Mouse (Mus musculus): ENCODE data around the gene Fblim1.
"Not testable (repeated sequence)": the region's sequence is repeated elsewhere in the genome, so short reads cannot be mapped to it uniquely, and the experiment has no call there.

Gene Fblim1

GRCm38 (mm10) chr4:141566187-141566586 is 39.7 kb downstream of the Fblim1 start:
- DNase-seq = no peak

GRCm38 (mm10) chr4:141565325-141565724 is 40.6 kb downstream of the Fblim1 start:
- DNase-seq = no peak

- no peak for DNase-seq
These were observed 41.2 kb downstream of the Fblim1 start for GRCm38 (mm10) chr4:141564660-141565059.

GRCm38 (mm10) chr4:141564209-141564608 is 41.7 kb downstream of the Fblim1 start:
- DNase-seq = no peak

- no peak for DNase-seq
These were observed 43.6 kb downstream of the Fblim1 start for GRCm38 (mm10) chr4:141562281-141562680.

- not testable (repeated sequence) for DNase-seq
These were observed 44.5 kb downstream of the Fblim1 start for GRCm38 (mm10) chr4:141561331-141561919.

- DNase-seq = peak; percentile 81 to 87
These were observed 46.0 kb downstream of the Fblim1 start for GRCm38 (mm10) chr4:141559898-141560263.

GRCm38 (mm10) chr4:141559131-141559897 is 46.6 kb downstream of the Fblim1 start:
- DNase-seq = peak; percentile 84 to 89

GRCm38 (mm10) chr4:141558658-141559057 is 47.2 kb downstream of the Fblim1 start:
- no peak for DNase-seq

- not testable (repeated sequence) for DNase-seq
These were observed 49.7 kb downstream of the Fblim1 start for GRCm38 (mm10) chr4:141556163-141556562.

- not testable (repeated sequence) for DNase-seq
These were observed 51.5 kb downstream of the Fblim1 start for GRCm38 (mm10) chr4:141554255-141554865.

- DNase-seq = no peak
These were observed 53.4 kb downstream of the Fblim1 start for GRCm38 (mm10) chr4:141552484-141552883.

- no peak for DNase-seq
These were observed 58.6 kb downstream of the Fblim1 start for GRCm38 (mm10) chr4:141547299-141547698.

GRCm38 (mm10) chr4:141546334-141547200 is 59.3 kb downstream of the Fblim1 start:
- DNase-seq = peak; percentile 89 to 90

- peak; percentile 99 for DNase-seq
These were observed 60.1 kb downstream of the Fblim1 start for GRCm38 (mm10) chr4:141545743-141546333.

- DNase-seq = peak; percentile 87 to 89
These were observed 60.7 kb downstream of the Fblim1 start for GRCm38 (mm10) chr4:141545071-141545742.

- no peak for DNase-seq
These were observed 61.4 kb downstream of the Fblim1 start for GRCm38 (mm10) chr4:141544536-141544935.

GRCm38 (mm10) chr4:141543593-141543992 is 62.3 kb downstream of the Fblim1 start:
- no peak for DNase-seq

- no peak for DNase-seq
These were observed 64.0 kb downstream of the Fblim1 start for GRCm38 (mm10) chr4:141541851-141542250.

- no peak for DNase-seq
These were observed 65.1 kb downstream of the Fblim1 start for GRCm38 (mm10) chr4:141540844-141541243.

GRCm38 (mm10) chr4:141539213-141539767 is 66.6 kb downstream of the Fblim1 start:
- DNase-seq = no peak

Measured in lung, adult 18-20 months (tissue).